Mouse (Mus musculus) lung, postnatal 10 days (tissue): ENCODE measurements at regions not wholly inside any gene's neighbourhood (a gene's known extent, or its start where the extent isn't known, plus 50 kb on each side); places are given as distances from the start of the nearest gene placed in this dataset.

Experiments
- DNase-seq: peaks from one replicate; pipeline ENCODE4 v3.0.0; 2021

GRCm38 (mm10) chr3:151931096-151931495 is 93.7 kb upstream of the Ptgfr start:
- no peak for DNase-seq

- peak; percentile 92 for DNase-seq
Measured at GRCm38 (mm10) chr3:151914010-151914513, 76.6 kb upstream of the Ptgfr start.

- peak; percentile 54 for DNase-seq
Measured at GRCm38 (mm10) chr3:151912292-151912691, 74.9 kb upstream of the Ptgfr start.

GRCm38 (mm10) chr3:151910851-151911250 is 73.4 kb upstream of the Ptgfr start:
- no peak for DNase-seq

GRCm38 (mm10) chr3:151909344-151909743 is 71.9 kb upstream of the Ptgfr start:
- no peak for DNase-seq

GRCm38 (mm10) chr3:151908886-151909285 is 71.5 kb upstream of the Ptgfr start:
- DNase-seq, result no peak

GRCm38 (mm10) chr3:151905775-151906174 is 68.3 kb upstream of the Ptgfr start:
- DNase-seq, result no peak

- DNase-seq, result no peak
Measured at GRCm38 (mm10) chr3:151903169-151903568, 65.7 kb upstream of the Ptgfr start.

GRCm38 (mm10) chr3:151902216-151902827 is 64.9 kb upstream of the Ptgfr start:
- DNase-seq, result no peak

- DNase-seq, result no peak
Measured at GRCm38 (mm10) chr3:151899676-151900075, 62.2 kb upstream of the Ptgfr start.

- no peak for DNase-seq
Measured at GRCm38 (mm10) chr3:151899094-151899493, 61.7 kb upstream of the Ptgfr start.

- DNase-seq, result no peak
Measured at GRCm38 (mm10) chr3:151896320-151896719, 58.9 kb upstream of the Ptgfr start.

GRCm38 (mm10) chr3:151894712-151895111 is 57.3 kb upstream of the Ptgfr start:
- DNase-seq, result peak; percentile 29

- DNase-seq, result peak; percentile 16
Measured at GRCm38 (mm10) chr3:151893421-151894235, 56.2 kb upstream of the Ptgfr start.

- peak; percentile 82 for DNase-seq
Measured at GRCm38 (mm10) chr3:151891760-151892253, 54.4 kb upstream of the Ptgfr start.

- DNase-seq, result no peak
Measured at GRCm38 (mm10) chr3:151891336-151891735, 53.9 kb upstream of the Ptgfr start.

- DNase-seq, result no peak
Measured at GRCm38 (mm10) chr3:151889738-151890137, 52.3 kb upstream of the Ptgfr start.
